Mouse (Mus musculus) CH12.LX (cell line): Measurements from ENCODE around the gene Tmem237. TPM values are rescaled to one million over a fixed set of nuclear protein-coding genes. Genes with fewer than 3 reads are reported as not detected.

Experiments
- DNase-seq: peaks from one replicate; pipeline ENCODE4 v3.0.0-alpha.2; 2013; ENCODE audit errors: extremely low read depth
- H3K27ac ChIP-seq: 2 replicates; pipeline ENCODE4 v1.5.1; 2012; ENCODE audit warnings: low read depth, mild to moderate bottlenecking, control low read depth, moderate library complexity; ENCODE audit not compliant: insufficient read depth
- H3K27me3 ChIP-seq: replicated peaks from 2 replicates; pipeline ENCODE3; 2012; ENCODE audit warnings: inconsistent platforms
- H3K36me3 ChIP-seq, 2 experiments: replicated peaks in 1 of 2; 2 replicates each; pipeline versions ENCODE3 to v1.6.1; 2012; ENCODE audit warnings: inconsistent platforms in 1 of 2, low read length in 1 of 2, mild to moderate bottlenecking in 1 of 2, mixed read lengths in 1 of 2, moderate library complexity in 1 of 2; ENCODE audit not compliant: control insufficient read depth in 1 of 2, insufficient read depth in 1 of 2
- H3K4me1 ChIP-seq, 2 experiments: 2 replicates each; pipeline ENCODE4 v1.6.1; 2012; ENCODE audit warnings: inconsistent platforms in 1 of 2, moderate library complexity in 1 of 2; ENCODE audit not compliant: insufficient read depth in 2 of 2, control insufficient read depth in 1 of 2
- H3K4me2 ChIP-seq: 2 replicates; pipeline ENCODE4 v1.6.1; 2012; ENCODE audit warnings: low read depth, mild to moderate bottlenecking, control low read depth; ENCODE audit not compliant: poor library complexity, insufficient read depth, severe bottlenecking
- H3K4me3 ChIP-seq, 3 experiments: fragments of 150-350 bp in 1 of 3; sonication (generic) in 1 of 3; replicated peaks in 1 of 3; 2 replicates each; pipeline versions ENCODE3 to v1.5.1; 2011 to 2012; ENCODE audit warnings: low read depth in 2 of 3, low read length in 2 of 3, mild to moderate bottlenecking in 2 of 3, moderate library complexity in 2 of 3, control low read depth in 1 of 3, improper control_type of control experiment in 1 of 3, inconsistent platforms in 1 of 3, mixed read lengths in 1 of 3; ENCODE audit not compliant: poor library complexity in 1 of 3
- H3K79me2 ChIP-seq: replicated peaks from 2 replicates; pipeline ENCODE4 v1.6.1; 2012; ENCODE audit warnings: mild to moderate bottlenecking, moderate library complexity; ENCODE audit not compliant: control insufficient read depth, poor library complexity, insufficient read depth, severe bottlenecking; ENCODE audit errors: extremely low read depth
- H3K9ac ChIP-seq: 2 replicates; pipeline ENCODE4 v1.6.1; 2012; ENCODE audit warnings: low read depth, mild to moderate bottlenecking, control low read depth, moderate library complexity; ENCODE audit not compliant: insufficient read depth
- H3K9me3 ChIP-seq: replicated peaks from 2 replicates; pipeline ENCODE3; 2012; ENCODE audit warnings: low read length, inconsistent platforms, mixed read lengths
- CHD1 ChIP-seq: IDR thresholded peaks from 2 replicates; pipeline ENCODE4 v1.6.1; 2012; ENCODE audit warnings: low read depth, low read length, improper control_type of control experiment, inconsistent platforms
- CTCF ChIP-seq, 2 experiments: IDR thresholded peaks in 1 of 2; conservative IDR thresholded peaks in 1 of 2; 2 replicates each; pipeline ENCODE4 v1.5.1; 2011 to 2012; ENCODE audit warnings: low read depth in 2 of 2, low read length in 2 of 2, improper control_type of control experiment in 1 of 2, inconsistent platforms in 1 of 2, mild to moderate bottlenecking in 1 of 2, moderate library complexity in 1 of 2
- ELF1 ChIP-seq: IDR thresholded peaks from 2 replicates; pipeline ENCODE4 v1.6.1; 2014; ENCODE audit warnings: low read depth, mild to moderate bottlenecking, inconsistent platforms, low read length, improper control_type of control experiment
- GABPA ChIP-seq: IDR thresholded peaks from 2 replicates; pipeline ENCODE4 v1.6.1; 2012; ENCODE audit warnings: low read depth, low read length, improper control_type of control experiment, inconsistent platforms; ENCODE audit not compliant: insufficient replicate concordance
- IRF4 ChIP-seq: IDR thresholded peaks from 2 replicates; pipeline ENCODE4 v1.6.1; 2014; ENCODE audit warnings: low read depth, mild to moderate bottlenecking, inconsistent platforms, low read length, improper control_type of control experiment
- KAT2A ChIP-seq: IDR thresholded peaks from 2 replicates; pipeline ENCODE4 v1.6.1; 2012; ENCODE audit warnings: low read length, improper control_type of control experiment, inconsistent platforms; ENCODE audit not compliant: insufficient replicate concordance
- MAX ChIP-seq: IDR thresholded peaks from 2 replicates; pipeline ENCODE4 v1.6.1; 2011; ENCODE audit warnings: low read length, improper control_type of control experiment
- MAZ ChIP-seq: IDR thresholded peaks from 2 replicates; pipeline ENCODE4 v1.6.1; 2012; ENCODE audit warnings: low read depth, mild to moderate bottlenecking, inconsistent platforms, low read length, improper control_type of control experiment, moderate library complexity
- POLR2A ChIP-seq: IDR thresholded peaks from 2 replicates; pipeline ENCODE4 v1.6.1; 2011; ENCODE audit warnings: low read depth, mild to moderate bottlenecking, improper control_type of control experiment, low read length
- RAD21 ChIP-seq: IDR thresholded peaks from 2 replicates; pipeline ENCODE4 v1.6.1; 2011; ENCODE audit warnings: low read depth, mild to moderate bottlenecking, low read length, improper control_type of control experiment, moderate library complexity
- SIN3A ChIP-seq: IDR thresholded peaks from 2 replicates; pipeline ENCODE4 v1.6.1; 2012; ENCODE audit warnings: low read length, improper control_type of control experiment, inconsistent platforms
- TBP ChIP-seq: conservative IDR thresholded peaks from 2 replicates; pipeline ENCODE4 v1.6.1; 2011; ENCODE audit warnings: low read depth, low read length, improper control_type of control experiment
- UBTF ChIP-seq: IDR thresholded peaks from 2 replicates; pipeline ENCODE4 v1.6.1; 2012; ENCODE audit warnings: low read depth, mild to moderate bottlenecking, inconsistent platforms, low read length, improper control_type of control experiment, moderate library complexity
- ZKSCAN1 ChIP-seq: IDR thresholded peaks from 2 replicates; pipeline ENCODE4 v1.6.1; 2012; ENCODE audit warnings: low read depth, inconsistent platforms, low read length, improper control_type of control experiment, borderline replicate concordance
- ZNF384 ChIP-seq: IDR thresholded peaks from 2 replicates; pipeline ENCODE4 v1.6.1; 2012; ENCODE audit warnings: low read depth, low read length, improper control_type of control experiment, inconsistent platforms
- dilution Hi-C: fragments of 300-500 bp; cut with MboI; formaldehyde crosslinking; loops from 2 replicates; pipeline ENCODE4 v1.14.3; 2020; ENCODE audit warnings: low sequenced_read_pairs; ENCODE audit not compliant: extremely low pct_unique_long_range_greater_than_20kb, extremely low pct_ligation_motif_present
- in situ Hi-C: fragments of 300-500 bp; cut with MboI; formaldehyde crosslinking; loops from 3 replicates; pipeline ENCODE4 v1.14.3; 2019; ENCODE audit warnings: low sequenced_read_pairs, low pct_ligation_motif_present, low pct_unique_long_range_greater_than_20kb, mixed read lengths
- polyA plus RNA-seq: library from polyadenylated mRNA; unstranded; fragments of >175 nt; gene quantifications from 2 replicates; pipeline ENCODE4 v1.2.1, GENCODE M21; 2012; ENCODE audit warnings: low read depth; ENCODE audit not compliant: insufficient read length
- total RNA-seq, 2 experiments: library from RNA; depleted of rRNA; stranded (reverse); fragments of 300-350 nt in 1 of 2; fragments of >200 nt in 1 of 2; gene quantifications; 2 replicates each; pipeline ENCODE4 v1.2.3; 2012 to 2014

Gene Tmem237
- total and polyA plus RNA-seq, 3 experiments, result 4.0 to 10.3 (median 8.2) TPM

DNA sequence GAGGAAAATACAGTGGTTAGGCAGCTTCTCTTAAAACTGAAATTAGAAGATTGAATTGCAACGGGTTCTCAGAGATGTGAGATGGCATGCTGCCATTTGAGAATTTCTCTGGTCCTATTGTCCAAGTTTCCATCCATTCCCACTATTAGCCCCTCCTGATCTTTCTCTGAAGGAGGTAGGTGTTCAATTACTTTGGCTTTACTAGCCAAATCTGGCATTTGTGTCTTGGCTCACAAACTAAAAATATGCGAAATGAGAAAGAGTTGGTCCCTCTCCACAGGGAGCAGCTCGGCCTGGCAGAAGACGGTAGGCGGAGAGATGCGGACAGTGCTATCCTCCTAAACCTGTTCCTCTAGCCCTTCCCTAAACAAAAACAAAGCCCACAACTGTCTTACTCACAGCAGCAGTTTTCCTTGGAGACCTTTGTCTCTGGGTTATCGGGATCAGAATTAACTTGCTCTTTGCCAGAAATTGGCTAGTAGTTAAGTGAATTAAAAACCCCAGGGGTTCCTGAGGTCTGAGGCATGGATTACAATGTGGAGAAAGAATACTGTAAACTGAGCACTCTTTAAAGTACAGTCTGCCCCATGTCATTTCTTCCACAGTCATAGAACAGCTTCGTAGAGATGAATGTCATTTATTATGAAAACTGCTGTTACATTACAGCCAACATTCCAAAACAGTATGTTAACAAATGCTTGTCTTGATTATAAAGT lies 42.3 kb upstream of the Tmem237 start:
- no peak overlapping the region for H3K4me2 ChIP-seq
- no peak overlapping the region for H3K9ac ChIP-seq
- H3K4me1 ChIP-seq, result peaks cover 3 to 28% of the 10 kb centered on the region in 2 experiments; a peak in 3 of 4 replicates
- no peak overlapping the region for H3K4me3 ChIP-seq
- H3K9me3 ChIP-seq, result no peaks in the 10 kb centered on the region
- TF ChIP-seq GABPA, result no peak
- no peak for TF ChIP-seq ELF1
- no peak for TF ChIP-seq TBP
- TF ChIP-seq IRF4, result no peak
- no peak for TF ChIP-seq ZKSCAN1
- TF ChIP-seq SIN3A, result no peak
- TF ChIP-seq POLR2A, result no peak
- no peaks in the 10 kb centered on the region for H3K27me3 ChIP-seq
- dilution Hi-C loops, result no loop called here
- DNase-seq, result no peak
- in situ Hi-C loops, result no loop called here
- H3K36me3 ChIP-seq, result peaks cover 28 to 64% of the 10 kb centered on the region in 2 experiments
- H3K79me2 ChIP-seq, result no peaks in the 10 kb centered on the region
- no peak overlapping the region for H3K27ac ChIP-seq

DNA sequence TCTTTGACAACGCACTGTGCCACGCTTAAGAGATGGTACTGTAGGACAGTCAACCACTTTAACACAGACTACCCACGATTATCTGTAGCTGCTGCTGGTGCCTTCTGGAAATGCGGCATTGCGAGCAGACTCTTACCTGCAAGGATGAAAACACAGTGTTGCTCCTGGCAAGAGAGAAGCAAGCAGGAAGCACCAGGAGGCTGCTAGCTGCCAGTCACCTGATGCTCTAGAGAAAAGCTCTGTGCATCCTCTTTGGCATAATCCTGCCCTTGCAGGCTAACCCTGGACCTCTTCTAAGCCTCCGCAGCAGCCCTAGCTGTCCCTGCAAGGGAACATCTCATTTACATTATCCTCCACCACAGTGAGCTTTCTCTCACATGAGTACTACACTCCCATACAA lies 41.2 kb upstream of the Tmem237 start:
- no peaks in the 10 kb centered on the region for H3K9me3 ChIP-seq
- peaks cover 3 to 28% of the 10 kb centered on the region in 2 experiments; a peak in 3 of 4 replicates for H3K4me1 ChIP-seq
- dilution Hi-C loops, result no loop called here
- peaks cover 21 to 54% of the 10 kb centered on the region in 2 experiments for H3K36me3 ChIP-seq
- H3K27me3 ChIP-seq, result no peaks in the 10 kb centered on the region
- in situ Hi-C loops, result no loop called here
- H3K27ac ChIP-seq, result no peak overlapping the region
- no peak for DNase-seq
- no peaks in the 10 kb centered on the region for H3K79me2 ChIP-seq
- TF ChIP-seq ZNF384, result no peak
- no peak for TF ChIP-seq IRF4
- TF ChIP-seq TBP, result no peak
- no peak for TF ChIP-seq MAX
- TF ChIP-seq RAD21, result no peak
- no peak for TF ChIP-seq ZKSCAN1
- H3K4me2 ChIP-seq, result no peak overlapping the region
- H3K9ac ChIP-seq, result no peak overlapping the region
- no peak overlapping the region for H3K4me3 ChIP-seq

DNA sequence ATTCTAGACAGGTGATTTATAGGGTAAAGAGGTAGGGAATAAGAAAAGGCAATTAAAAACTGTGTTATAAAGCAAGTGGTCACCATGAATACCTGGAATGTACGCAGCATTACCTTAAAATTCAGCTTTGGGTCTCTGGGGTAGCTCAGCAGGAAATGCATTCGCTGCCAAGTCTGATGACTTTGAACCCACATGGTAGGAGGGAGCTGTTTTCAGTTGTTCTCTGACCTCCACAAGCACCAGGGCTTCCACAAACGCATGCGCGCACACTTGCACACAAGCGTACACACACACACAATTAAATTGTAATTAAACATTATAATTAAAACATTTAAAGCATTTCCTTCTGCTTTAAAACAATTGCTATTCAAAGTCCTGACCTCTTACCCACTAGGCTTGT lies 40.7 kb upstream of the Tmem237 start:
- Histone ChIP-seq H3K27me3 (no peaks in the 10 kb centered on the region), H3K9me3 (no peaks in the 10 kb centered on the region), H3K9ac (no peak overlapping the region), H3K4me1 (peaks cover 3 to 28% of the 10 kb centered on the region in 2 experiments; a peak in 3 of 4 replicates), H3K79me2 (no peaks in the 10 kb centered on the region), H3K4me3 (no peak overlapping the region), H3K27ac (no peak overlapping the region), H3K36me3 (peaks cover 17 to 48% of the 10 kb centered on the region in 2 experiments), H3K4me2 (no peak overlapping the region)
- DNase-seq, result no peak
- in situ Hi-C loops (no loop called here), dilution Hi-C loops (no loop called here)
- TF ChIP-seq MAZ (no peak), CHD1 (no peak), KAT2A (no peak), UBTF (no peak), CTCF (conservative IDR thresholded peaks at IDR 0.05 in 1 of 2, IDR thresholded peaks at IDR 0.05 in 1 of 2; ENCODE audit: low read depth in 2 of 2, low read length in 2 of 2) (no peak)
